Mouse (Mus musculus): ENCODE measurements around the gene Cox17. TPM values are rescaled to one million over a fixed set of nuclear protein-coding genes. Genes with fewer than 3 reads are reported as not detected.

The Cox17 gene
- 105 and 116 TPM in 2 replicates for polyA plus RNA-seq (2016; fragmentation: Nextera tagmentation; extraction: Ambion mirVana)

GRCm38 (mm10) chr16:38346529-38347325, at the start of gene Cox17, which contains the start of gene Gm21987:
Gene Cox17 (plus strand): TSS chr16:38346991.
Gene Gm21987 (plus strand): TSS chr16:38347040.
- Histone ChIP-seq H3K27ac (peak within 1 kb of the TSS; percentile 73), H3K4me1 (peaks cover 13% of the 10 kb centered on the region), H3K4me3 (peak within 1 kb of the TSS; percentile 60), H3K9me3 (replicated peaks) (no peaks in the 10 kb centered on the region), H3K4me2 (replicated peaks) (peak within 1 kb of the TSS; percentile 69), H3K36me3 (peaks cover 21% of the 10 kb centered on the region), H3K27me3 (no peaks in the 10 kb centered on the region), H3K9ac (peak within 1 kb of the TSS; percentile 74)
- ATAC-seq (ENCODE audit: low FRiP score), result peak; percentile 98
- 3% methylated on average over 35 of the region's 35 CpGs for whole genome bisulfite sequencing

GRCm38 (mm10) chr16:38298410-38298809, 48.4 kb upstream of the Cox17 start:
- H3K4me2 ChIP-seq (replicated peaks), result no peak overlapping the region
- H3K27me3 ChIP-seq, result no peaks in the 10 kb centered on the region
- no peak overlapping the region for H3K27ac ChIP-seq
- 85% methylated on average over 6 of the region's 6 CpGs for WGBS
- no peak overlapping the region for H3K4me3 ChIP-seq
- H3K9ac ChIP-seq, result no peak overlapping the region
- H3K36me3 ChIP-seq, result no peaks in the 10 kb centered on the region
- no peaks in the 10 kb centered on the region for H3K9me3 ChIP-seq (replicated peaks)
- H3K4me1 ChIP-seq, result no peaks in the 10 kb centered on the region
- no peak for ATAC-seq (ENCODE audit: low FRiP score)

- no peaks in the 10 kb centered on the region for H3K36me3 ChIP-seq
- H3K27ac ChIP-seq, result no peak overlapping the region
- WGBS, result 92% methylated on average over 13 of the region's 13 CpGs
- H3K4me3 ChIP-seq, result no peak overlapping the region
- H3K4me2 ChIP-seq (replicated peaks), result no peak overlapping the region
- ATAC-seq (ENCODE audit: low FRiP score), result no peak
- no peak overlapping the region for H3K9ac ChIP-seq
- H3K27me3 ChIP-seq, result no peaks in the 10 kb centered on the region
- H3K4me1 ChIP-seq, result peaks cover 8% of the 10 kb centered on the region
- no peaks in the 10 kb centered on the region for H3K9me3 ChIP-seq (replicated peaks)
Measured at GRCm38 (mm10) chr16:38302367-38302766, 44.4 kb upstream of the Cox17 start.

GRCm38 (mm10) chr16:38304460-38305194, 42.2 kb upstream of the Cox17 start:
- Histone ChIP-seq H3K9ac (no peak overlapping the region), H3K9me3 (replicated peaks) (no peaks in the 10 kb centered on the region), H3K4me1 (peaks cover 15% of the 10 kb centered on the region), H3K27me3 (no peaks in the 10 kb centered on the region), H3K36me3 (no peaks in the 10 kb centered on the region), H3K4me3 (no peak overlapping the region), H3K27ac (no peak overlapping the region), H3K4me2 (replicated peaks) (no peak overlapping the region)
- ATAC-seq (ENCODE audit: low FRiP score), result no peak
- WGBS, result 79% methylated on average over 17 of the region's 17 CpGs

GRCm38 (mm10) chr16:38306571-38307220, 40.1 kb upstream of the Cox17 start:
- peaks cover 15% of the 10 kb centered on the region for H3K4me1 ChIP-seq
- 50% methylated on average over 18 of the region's 18 CpGs for WGBS
- no peaks in the 10 kb centered on the region for H3K9me3 ChIP-seq (replicated peaks)
- no peak overlapping the region for H3K9ac ChIP-seq
- H3K27ac ChIP-seq, result no peak overlapping the region
- H3K36me3 ChIP-seq, result no peaks in the 10 kb centered on the region
- no peak overlapping the region for H3K4me2 ChIP-seq (replicated peaks)
- H3K4me3 ChIP-seq, result no peak overlapping the region
- no peaks in the 10 kb centered on the region for H3K27me3 ChIP-seq
- ATAC-seq (ENCODE audit: low FRiP score), result peak; percentile 63

- WGBS, result 31% methylated on average over 5 of the region's 5 CpGs
- H3K27ac ChIP-seq, result no peak overlapping the region
- ATAC-seq (ENCODE audit: low FRiP score), result peak; percentile 69
Measured at GRCm38 (mm10) chr16:38307221-38307605, 39.6 kb upstream of the Cox17 start.

GRCm38 (mm10) chr16:38307651-38308050, 39.1 kb upstream of the Cox17 start:
- Histone ChIP-seq H3K4me1 (peaks cover 15% of the 10 kb centered on the region), H3K4me3 (no peak overlapping the region), H3K9me3 (replicated peaks) (no peaks in the 10 kb centered on the region), H3K4me2 (replicated peaks) (peak overlapping the region; percentile 2; the same call in 1 of the 2 replicates), H3K27me3 (no peaks in the 10 kb centered on the region), H3K36me3 (no peaks in the 10 kb centered on the region), H3K27ac (peak overlapping the region; percentile 25; the same call in 1 of the 2 replicates), H3K9ac (no peak overlapping the region)
- whole genome bisulfite sequencing, result 45% methylated on average over 7 of the region's 7 CpGs
- peak; percentile 44; the same call in 1 of the 2 replicates for ATAC-seq (ENCODE audit: low FRiP score)

More at GRCm38 (mm10) chr16:38307221-38307605, 39.6 kb upstream of the Cox17 start:
- Histone ChIP-seq H3K27me3 (no peaks in the 10 kb centered on the region), H3K9me3 (replicated peaks) (no peaks in the 10 kb centered on the region), H3K4me3 (no peak overlapping the region), H3K4me2 (replicated peaks) (no peak overlapping the region), H3K36me3 (no peaks in the 10 kb centered on the region), H3K9ac (no peak overlapping the region), H3K4me1 (peaks cover 15% of the 10 kb centered on the region)

- H3K4me2 ChIP-seq (replicated peaks), result peak overlapping the region; percentile 2; the same call in 1 of the 2 replicates
- H3K27ac ChIP-seq, result peak overlapping the region; percentile 25; the same call in 1 of the 2 replicates
- H3K36me3 ChIP-seq, result no peaks in the 10 kb centered on the region
- ATAC-seq (ENCODE audit: low FRiP score), result no peak
- H3K9me3 ChIP-seq (replicated peaks), result no peaks in the 10 kb centered on the region
- H3K27me3 ChIP-seq, result no peaks in the 10 kb centered on the region
- H3K4me3 ChIP-seq, result no peak overlapping the region
- peaks cover 15% of the 10 kb centered on the region for H3K4me1 ChIP-seq
- H3K9ac ChIP-seq, result no peak overlapping the region
- WGBS, result 74% methylated on average over 11 of the region's 11 CpGs
Measured at GRCm38 (mm10) chr16:38308195-38308594, 38.6 kb upstream of the Cox17 start.

GRCm38 (mm10) chr16:38318492-38318891, 28.3 kb upstream of the Cox17 start:
- Histone ChIP-seq H3K27ac (no peak overlapping the region), H3K4me3 (no peak overlapping the region), H3K36me3 (no peaks in the 10 kb centered on the region), H3K4me2 (replicated peaks) (no peak overlapping the region), H3K9me3 (replicated peaks) (no peaks in the 10 kb centered on the region), H3K9ac (no peak overlapping the region), H3K4me1 (no peaks in the 10 kb centered on the region), H3K27me3 (no peaks in the 10 kb centered on the region)
- 72% methylated on average over 9 of the region's 9 CpGs for WGBS
- ATAC-seq (ENCODE audit: low FRiP score), result no peak

GRCm38 (mm10) chr16:38319087-38319486, 27.7 kb upstream of the Cox17 start:
- ATAC-seq (ENCODE audit: low FRiP score), result no peak
- WGBS, result 82% methylated on average over 4 of the region's 4 CpGs

GRCm38 (mm10) chr16:38321452-38321935, 25.3 kb upstream of the Cox17 start:
- peak overlapping the region; percentile 22; the same call in 1 of the 2 replicates for H3K4me3 ChIP-seq
- no peaks in the 10 kb centered on the region for H3K36me3 ChIP-seq
- no peak; the same call in 1 of the 2 replicates for ATAC-seq (ENCODE audit: low FRiP score)
- no peak overlapping the region for H3K9ac ChIP-seq
- H3K9me3 ChIP-seq (replicated peaks), result no peaks in the 10 kb centered on the region
- H3K27me3 ChIP-seq, result no peaks in the 10 kb centered on the region
- H3K27ac ChIP-seq, result no peak overlapping the region
- H3K4me2 ChIP-seq (replicated peaks), result peak overlapping the region; percentile 48
- no peaks in the 10 kb centered on the region for H3K4me1 ChIP-seq
- 33% methylated on average over 17 of the region's 17 CpGs for WGBS

More at GRCm38 (mm10) chr16:38319087-38319486, 27.7 kb upstream of the Cox17 start:
- no peaks in the 10 kb centered on the region for H3K27me3 ChIP-seq
- no peak overlapping the region for H3K4me2 ChIP-seq (replicated peaks)
- H3K4me3 ChIP-seq, result no peak overlapping the region
- H3K27ac ChIP-seq, result no peak overlapping the region
- H3K9ac ChIP-seq, result no peak overlapping the region
- no peaks in the 10 kb centered on the region for H3K9me3 ChIP-seq (replicated peaks)
- H3K36me3 ChIP-seq, result no peaks in the 10 kb centered on the region
- no peaks in the 10 kb centered on the region for H3K4me1 ChIP-seq

GRCm38 (mm10) chr16:38324311-38324710, 22.5 kb upstream of the Cox17 start:
- WGBS, result 91% methylated on average over 15 of the region's 15 CpGs
- Histone ChIP-seq H3K9ac (no peak overlapping the region), H3K4me3 (no peak overlapping the region), H3K9me3 (replicated peaks) (0 out of 2 replicates have a peak, but pooled peaks cover 1% of the 10 kb centered on the region), H3K27me3 (no peaks in the 10 kb centered on the region), H3K4me2 (replicated peaks) (no peak overlapping the region), H3K4me1 (no peaks in the 10 kb centered on the region), H3K27ac (no peak overlapping the region), H3K36me3 (no peaks in the 10 kb centered on the region)
- no peak for ATAC-seq (ENCODE audit: low FRiP score)
